Mouse (Mus musculus): ENCODE measurements around the gene Rpl10-ps3. TPM values are rescaled to one million over a fixed set of nuclear protein-coding genes. Genes with fewer than 3 reads are reported as not detected.

The Rpl10-ps3 gene
- polyA plus RNA-seq, 1 experiment from 2014 or later = 164 TPM

DNA sequence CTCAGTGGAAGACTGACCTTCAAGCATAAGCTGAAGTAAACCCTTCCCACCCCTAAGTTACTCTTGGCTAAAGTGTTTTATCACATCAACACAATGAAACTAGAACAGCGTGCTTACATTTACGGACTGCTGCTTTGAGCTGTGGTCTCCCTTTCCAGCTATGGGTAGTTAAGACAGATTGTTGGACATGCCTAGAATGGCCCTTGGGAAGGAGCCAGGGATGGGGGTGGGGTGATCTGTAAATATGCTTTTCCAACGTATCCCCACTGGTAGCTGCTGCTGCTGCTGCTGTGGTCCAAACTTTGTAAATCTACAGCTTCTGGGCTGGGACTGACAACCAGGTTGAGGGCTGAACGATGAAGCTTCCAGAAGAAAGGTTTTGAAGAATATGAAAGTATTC, 40.8 kb downstream of the Rpl10-ps3 start:
- no peaks in the 10 kb centered on the region for H3K27me3 ChIP-seq (ENCODE audit: control insufficient read depth, insufficient read depth, low read length)
- no peaks in the 10 kb centered on the region for H3K9me3 ChIP-seq (ENCODE audit: control insufficient read depth, low read length)
- peaks cover 23% of the 10 kb centered on the region for H3K4me1 ChIP-seq (ENCODE audit: control insufficient read depth, insufficient read depth, low read length)
- no peak overlapping the region for H3K4me3 ChIP-seq (replicated peaks; ENCODE audit: low read depth, low read length)
- DNase-seq (no peak), ATAC-seq (ENCODE audit: low FRiP score, low TSS enrichment) (no peak)
- WGBS = 84% methylated on average over 4 of the region's 4 CpGs
- no peaks in the 10 kb centered on the region for H3K36me3 ChIP-seq (ENCODE audit: control insufficient read depth, insufficient read depth, low read length)
- H3K27ac ChIP-seq (replicated peaks; ENCODE audit: low read depth, low read length) = no peak overlapping the region
- no peak overlapping the region for H3K4me2 ChIP-seq (ENCODE audit: low read length)
- no peak overlapping the region for H3K9ac ChIP-seq (replicated peaks; ENCODE audit: low read length)

- no peak overlapping the region for H3K4me3 ChIP-seq (replicated peaks; ENCODE audit: low read depth, low read length)
Observed at GRCm38 (mm10) chr9:50301722-50302121, 43.0 kb downstream of the Rpl10-ps3 start.

GRCm38 (mm10) chr9:50298389-50298788, 46.4 kb downstream of the Rpl10-ps3 start:
- no peak overlapping the region for H3K4me2 ChIP-seq (ENCODE audit: low read length)
- no peak overlapping the region for H3K4me3 ChIP-seq (replicated peaks; ENCODE audit: low read depth, low read length)
- no peaks in the 10 kb centered on the region for H3K36me3 ChIP-seq (ENCODE audit: control insufficient read depth, insufficient read depth, low read length)
- H3K27me3 ChIP-seq (ENCODE audit: control insufficient read depth, insufficient read depth, low read length) = no peaks in the 10 kb centered on the region
- WGBS = 72% methylated on average over 2 of the region's 2 CpGs
- H3K27ac ChIP-seq (replicated peaks; ENCODE audit: low read depth, low read length) = no peak overlapping the region
- ATAC-seq (ENCODE audit: low FRiP score, low TSS enrichment) (no peak), DNase-seq (no peak)
- peaks cover 6% of the 10 kb centered on the region; the same call in 1 of the 2 replicates for H3K9me3 ChIP-seq (ENCODE audit: control insufficient read depth, low read length)
- no peak overlapping the region for H3K9ac ChIP-seq (replicated peaks; ENCODE audit: low read length)
- peaks cover 6% of the 10 kb centered on the region; the same call in 1 of the 2 replicates for H3K4me1 ChIP-seq (ENCODE audit: control insufficient read depth, insufficient read depth, low read length)

More at GRCm38 (mm10) chr9:50301722-50302121, 43.0 kb downstream of the Rpl10-ps3 start:
- peak overlapping the region; percentile 39 for H3K27ac ChIP-seq (replicated peaks; ENCODE audit: low read depth, low read length)
- H3K27me3 ChIP-seq (ENCODE audit: control insufficient read depth, insufficient read depth, low read length) = no peaks in the 10 kb centered on the region
- no peak for ATAC-seq (ENCODE audit: low FRiP score, low TSS enrichment)
- no peaks in the 10 kb centered on the region for H3K36me3 ChIP-seq (ENCODE audit: control insufficient read depth, insufficient read depth, low read length)
- peaks cover 22% of the 10 kb centered on the region for H3K4me1 ChIP-seq (ENCODE audit: control insufficient read depth, insufficient read depth, low read length)
- H3K4me2 ChIP-seq (ENCODE audit: low read length) = no peak overlapping the region
- H3K9me3 ChIP-seq (ENCODE audit: control insufficient read depth, low read length) = no peaks in the 10 kb centered on the region
- H3K9ac ChIP-seq (replicated peaks; ENCODE audit: low read length) = no peak overlapping the region
- peak; percentile 80 for DNase-seq

Other genes starting within 250 kb of the Rpl10-ps3 start
- gene Plet1, start 149.6 kb upstream of the Rpl10-ps3 start, polyA plus RNA-seq (2014; fragmentation: Nextera tagmentation; extraction: Ambion mirVana) = 0.39 and 0.50 TPM in 2 replicates
- gene Pts, start 183.8 kb upstream of the Rpl10-ps3 start, polyA plus RNA-seq (2014; fragmentation: Nextera tagmentation; extraction: Ambion mirVana) = 118 and 122 TPM in 2 replicates
- 21.7 and 23.1 TPM in 2 replicates for gene Il18, start 209.9 kb upstream of the Rpl10-ps3 start, polyA plus RNA-seq (2014; fragmentation: Nextera tagmentation; extraction: Ambion mirVana)
- 0.20 and 0.23 TPM in 2 replicates for gene Bco2, start 210.2 kb upstream of the Rpl10-ps3 start, polyA plus RNA-seq (2014; fragmentation: Nextera tagmentation; extraction: Ambion mirVana)
- gene Tex12, start 216.4 kb upstream of the Rpl10-ps3 start, polyA plus RNA-seq (2014; fragmentation: Nextera tagmentation; extraction: Ambion mirVana) = 0.22 and 0.33 TPM in 2 replicates